Mouse (Mus musculus) bone marrow macrophage, adult 2 months (primary cell): Measurements from ENCODE around the gene 6330409D20Rik.

ENCODE experiments used
- CTCF ChIP-seq: IDR thresholded peaks from 2 replicates; pipeline ENCODE4 v1.5.1; 2012; ENCODE audit warnings: low read depth, mild to moderate bottlenecking, low read length, moderate library complexity
- POLR2A ChIP-seq: IDR thresholded peaks from 2 replicates; pipeline ENCODE4 v1.6.1; 2012; ENCODE audit warnings: mild to moderate bottlenecking, low read depth, low read length, borderline replicate concordance

GRCm38 (mm10) chr2:32740916-32741272, at the start of gene 6330409D20Rik:
- TF ChIP-seq CTCF, result no peak
- no peak for TF ChIP-seq POLR2A
